Mouse (Mus musculus) bone marrow macrophage, adult 2 months (primary cell): ENCODE results near the gene Gm44965.

Source experiments
- CTCF ChIP-seq: IDR thresholded peaks from 2 replicates; pipeline ENCODE4 v1.5.1; 2012; ENCODE audit warnings: low read depth, mild to moderate bottlenecking, low read length, moderate library complexity
- POLR2A ChIP-seq: IDR thresholded peaks from 2 replicates; pipeline ENCODE4 v1.6.1; 2012; ENCODE audit warnings: mild to moderate bottlenecking, low read depth, low read length, borderline replicate concordance

- no peak for TF ChIP-seq CTCF
- TF ChIP-seq POLR2A = no peak
Observed at GRCm38 (mm10) chr6:48646995-48647394, 53.3 kb downstream of the Gm44965 start, which contains the start of gene Gimap8.
